Mouse (Mus musculus) R1 (cell line): ENCODE measurements around the gene Trpm7.

ENCODE experiments used
- DNase-seq: peaks from one replicate; pipeline ENCODE4 v3.0.0-alpha.2; 2018; ENCODE audit warnings: low read depth, low spot score

Trpm7 gene

GRCm38 (mm10) chr2:126816644-126817347, 59.2 kb downstream of the Trpm7 start:
- no peak for DNase-seq

- DNase-seq = no peak
Observed at GRCm38 (mm10) chr2:126815822-126816221, 60.2 kb downstream of the Trpm7 start.

- no peak for DNase-seq
Observed at GRCm38 (mm10) chr2:126801980-126802379, 74.0 kb downstream of the Trpm7 start.

GRCm38 (mm10) chr2:126798455-126798854, 77.6 kb downstream of the Trpm7 start:
- DNase-seq = no peak

GRCm38 (mm10) chr2:126795708-126796107, 80.3 kb downstream of the Trpm7 start:
- DNase-seq = peak; percentile 51

GRCm38 (mm10) chr2:126792611-126793010, 83.4 kb downstream of the Trpm7 start:
- no peak for DNase-seq

GRCm38 (mm10) chr2:126787721-126788342, 88.2 kb downstream of the Trpm7 start:
- peak; percentile 52 for DNase-seq

GRCm38 (mm10) chr2:126783370-126783769, 92.7 kb downstream of the Trpm7 start, which contains the start of gene Usp50:
Usp50 (minus strand) TSS chr2:126783470.
- DNase-seq = no peak

GRCm38 (mm10) chr2:126782433-126782832, 93.6 kb downstream of the Trpm7 start:
- DNase-seq = peak; percentile 68

GRCm38 (mm10) chr2:126781478-126781877, 94.6 kb downstream of the Trpm7 start:
- no peak for DNase-seq

GRCm38 (mm10) chr2:126780286-126780685, 95.7 kb downstream of the Trpm7 start:
- peak; percentile 78 for DNase-seq

- DNase-seq = no peak
Observed at GRCm38 (mm10) chr2:126778806-126779205, 97.2 kb downstream of the Trpm7 start.

- DNase-seq = no peak
Observed at GRCm38 (mm10) chr2:126776416-126776815, 99.6 kb downstream of the Trpm7 start.

- no peak for DNase-seq
Observed at GRCm38 (mm10) chr2:126775951-126776350, 100.1 kb downstream of the Trpm7 start.

- DNase-seq = peak; percentile 72
Observed at GRCm38 (mm10) chr2:126772217-126772616, 103.8 kb downstream of the Trpm7 start.

GRCm38 (mm10) chr2:126769431-126770181, 106.4 kb downstream of the Trpm7 start:
- DNase-seq = no peak

- DNase-seq = peak; percentile 38
Observed at GRCm38 (mm10) chr2:126768194-126768593, 107.8 kb downstream of the Trpm7 start.

- DNase-seq = peak; percentile 86
Observed at GRCm38 (mm10) chr2:126767599-126767998, 108.4 kb downstream of the Trpm7 start.

- peak; percentile 37 for DNase-seq
Observed at GRCm38 (mm10) chr2:126765867-126766582, 110.0 kb downstream of the Trpm7 start.

- DNase-seq = no peak
Observed at GRCm38 (mm10) chr2:126759351-126759750, 116.7 kb downstream of the Trpm7 start.

- DNase-seq = no peak
Observed at GRCm38 (mm10) chr2:126755664-126756063, 120.4 kb downstream of the Trpm7 start.

- DNase-seq = no peak
Observed at GRCm38 (mm10) chr2:126743389-126743788, 132.6 kb downstream of the Trpm7 start.
